9 mouse cellular contexts compared by ENCODE assay signal in the genomic region with DNA sequence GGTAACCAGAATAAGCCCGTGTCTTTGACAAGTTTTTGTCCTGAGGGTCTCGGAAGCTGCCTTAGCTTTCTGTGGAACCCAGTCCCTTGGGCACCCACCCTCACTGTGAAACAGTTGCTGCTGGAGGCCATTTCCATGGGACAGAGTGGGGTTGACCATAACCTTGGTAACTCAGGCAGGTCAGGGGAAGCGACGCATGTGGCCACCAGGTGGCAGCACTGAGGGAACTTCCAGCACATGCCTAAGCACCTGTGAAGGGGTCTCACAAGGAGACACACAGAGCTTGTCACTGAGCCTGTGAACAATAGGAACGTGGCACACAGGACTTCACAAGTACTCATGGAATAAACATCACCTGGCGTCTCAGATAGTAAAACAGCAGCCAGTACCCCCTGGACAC.
DNase-seq lines count a peak whose midpoint lies in the region; ATAC-seq and TF ChIP-seq lines count a peak whose summit lies in the region.
"Had no signal": no experiment of that assay in that cellular context is flagged by ENCODE, and none has a peak within 500 bp of the region (broad histone marks: within the 10 kb centered on the region; RNA-seq: fewer than 3 reads in every experiment).

No protein-coding gene starts in this region.

- no peak overlapping the region for H3K9ac ChIP-seq in neural tube, embryonic 15.5 days (replicated peaks)
- no peak overlapping the region for H3K9ac ChIP-seq in embryonic facial prominence, embryonic 12.5 days
- H3K9ac ChIP-seq in hindbrain, postnatal 0 days (replicated peaks; ENCODE audit: low read length): no peak overlapping the region

- DNase-seq in neural tube, embryonic 10.5 days (ENCODE audit: extremely low spot score, low spot score): peak; percentile 78
- DNase-seq in adrenal gland, postnatal 4 days (ENCODE audit: low spot score in 2 of 2): peak; percentile 43 to 49
- peak; percentile 70 for DNase-seq in hindbrain, postnatal 0 days (ENCODE audit: low spot score)
- peak; percentile 37 to 56 for DNase-seq in lung, adult 18-20 months
- peak; percentile 57 to 59 for DNase-seq in right cerebral cortex, adult 2 months (ENCODE audit: low spot score in 2 of 2)
- peak; percentile 71 for DNase-seq in urinary bladder, postnatal 25 days (ENCODE audit: low spot score)

- H3K27ac ChIP-seq in neural tube, embryonic 15.5 days (replicated peaks): no peak overlapping the region
- H3K27ac ChIP-seq in embryonic facial prominence, embryonic 12.5 days: no peak overlapping the region
- no peak overlapping the region for H3K27ac ChIP-seq in hindbrain, postnatal 0 days

- H3K4me2 ChIP-seq in neural tube, embryonic 15.5 days: no peak overlapping the region
- no peak overlapping the region for H3K4me2 ChIP-seq in embryonic facial prominence, embryonic 12.5 days (replicated peaks)
- no peak overlapping the region for H3K4me2 ChIP-seq in hindbrain, postnatal 0 days (ENCODE audit: low read depth, low read length)

- 0 out of 2 replicates have a peak, but pooled peaks cover 10% of the 10 kb centered on the region for H3K36me3 ChIP-seq in neural tube, embryonic 15.5 days
- no peaks in the 10 kb centered on the region for H3K36me3 ChIP-seq in embryonic facial prominence, embryonic 12.5 days
- H3K36me3 ChIP-seq in hindbrain, postnatal 0 days (ENCODE audit: insufficient read depth, low read length): peaks cover 8% of the 10 kb centered on the region; the same call in 1 of the 2 replicates

- no peaks in the 10 kb centered on the region for H3K27me3 ChIP-seq in neural tube, embryonic 15.5 days (replicated peaks)
- H3K27me3 ChIP-seq in embryonic facial prominence, embryonic 12.5 days: no peaks in the 10 kb centered on the region
- no peaks in the 10 kb centered on the region for H3K27me3 ChIP-seq in hindbrain, postnatal 0 days (ENCODE audit: insufficient read depth, low read length)

- peaks cover 7% of the 10 kb centered on the region; the same call in 1 of the 2 replicates for H3K4me1 ChIP-seq in neural tube, embryonic 15.5 days
- no peaks in the 10 kb centered on the region for H3K4me1 ChIP-seq in embryonic facial prominence, embryonic 12.5 days
- 0 out of 2 replicates have a peak, but pooled peaks cover 3% of the 10 kb centered on the region for H3K4me1 ChIP-seq in hindbrain, postnatal 0 days (ENCODE audit: insufficient read depth, low read length)
- H3K4me1 ChIP-seq: megakaryocyte, embryonic 14.5 days had no signal

- H3K9me3 ChIP-seq in neural tube, embryonic 15.5 days (replicated peaks): no peaks in the 10 kb centered on the region
- no peaks in the 10 kb centered on the region for H3K9me3 ChIP-seq in embryonic facial prominence, embryonic 12.5 days
- no peaks in the 10 kb centered on the region for H3K9me3 ChIP-seq in hindbrain, postnatal 0 days (ENCODE audit: low read length)
- H3K9me3 ChIP-seq: megakaryocyte, embryonic 14.5 days had no signal

- no peak for ATAC-seq in neural tube, embryonic 15.5 days (ENCODE audit: low FRiP score)
- ATAC-seq in embryonic facial prominence, embryonic 12.5 days (ENCODE audit: insufficient number of reproducible peaks, insufficient read depth, low FRiP score, low TSS enrichment): 0 out of 2 replicates have a peak, but pooled peaks have one; percentile 52
- no peak; the same call in 1 of the 2 replicates for ATAC-seq in hindbrain, postnatal 0 days

- H3K4me3 ChIP-seq in neural tube, embryonic 15.5 days (replicated peaks): no peak overlapping the region
- H3K4me3 ChIP-seq in embryonic facial prominence, embryonic 12.5 days: no peak overlapping the region
- no peak overlapping the region for H3K4me3 ChIP-seq in hindbrain, postnatal 0 days (ENCODE audit: low read length)
- H3K4me3 ChIP-seq: megakaryocyte, embryonic 14.5 days had no signal

- TF ChIP-seq CTCF in hindbrain, postnatal 0 days (IDR thresholded peaks at IDR 0.05; ENCODE audit: low read depth): peak; percentile 88

- WGBS in neural tube, embryonic 15.5 days: 52% methylated on average over 6 of the region's 6 CpGs
- 49% methylated on average over 6 of the region's 6 CpGs for WGBS in embryonic facial prominence, embryonic 12.5 days
- 50% methylated on average over 6 of the region's 6 CpGs for WGBS in hindbrain, postnatal 0 days
